Mouse (Mus musculus): ENCODE measurements around the gene Zfp410. TPM values are rescaled to one million over a fixed set of nuclear protein-coding genes. Genes with fewer than 3 reads are reported as not detected.

Zfp410 gene
- total and polyA plus RNA-seq, 3 experiments: 4.0 to 115 (median 99.2) TPM

GRCm38 (mm10) chr12:84384644-84385081, 68.0 kb downstream of the Zfp410 start:
- no peaks in the 10 kb centered on the region for H3K9me3 ChIP-seq (replicated peaks)
- H3K4me1 ChIP-seq (ENCODE audit: insufficient read depth, low read depth, low read length): peaks cover 6% of the 10 kb centered on the region
- H3K27me3 ChIP-seq (ENCODE audit: insufficient read depth, low read length): no peaks in the 10 kb centered on the region
- no peak overlapping the region for H3K4me3 ChIP-seq (ENCODE audit: low read depth, low read length)
- peaks cover 72% of the 10 kb centered on the region for H3K36me3 ChIP-seq (replicated peaks)
- DNase-seq (ENCODE audit: low spot score) (no peak), ATAC-seq (ENCODE audit: extremely low read depth, insufficient number of reproducible peaks, low FRiP score, poor library complexity, severe bottlenecking) (no peak)
- TF ChIP-seq POLR2AphosphoS5 (IDR thresholded peaks at IDR 0.05; ENCODE audit: insufficient replicate concordance, low read depth, low read length) (no peak), GATA1 (IDR thresholded peaks at IDR 0.05; ENCODE audit: borderline replicate concordance, low read length) (no peak), CTCF (IDR thresholded peaks at IDR 0.05; ENCODE audit: low read depth, low read length) (no peak)

GRCm38 (mm10) chr12:84385408-84385807, 68.8 kb downstream of the Zfp410 start:
- Histone ChIP-seq H3K9me3 (replicated peaks) (no peaks in the 10 kb centered on the region), H3K27me3 (ENCODE audit: insufficient read depth, low read length) (no peaks in the 10 kb centered on the region), H3K4me1 (ENCODE audit: insufficient read depth, low read depth, low read length) (peaks cover 4% of the 10 kb centered on the region), H3K4me3 (ENCODE audit: low read depth, low read length) (no peak overlapping the region), H3K36me3 (replicated peaks) (peaks cover 72% of the 10 kb centered on the region)
- no peak for ATAC-seq (ENCODE audit: extremely low read depth, insufficient number of reproducible peaks, low FRiP score, poor library complexity, severe bottlenecking)
- no peak for DNase-seq (ENCODE audit: low spot score)
- TF ChIP-seq TAL1 (conservative IDR thresholded peaks at IDR 0.05; ENCODE audit: low read depth, low read length) (no peak), POLR2AphosphoS5 (IDR thresholded peaks at IDR 0.05; ENCODE audit: insufficient replicate concordance, low read depth, low read length) (no peak), GATA1 (IDR thresholded peaks at IDR 0.05; ENCODE audit: borderline replicate concordance, low read length) (no peak)

- no peaks in the 10 kb centered on the region for H3K9me3 ChIP-seq (replicated peaks)
- DNase-seq (ENCODE audit: low spot score): no peak
- no peak for TF ChIP-seq TAL1 (conservative IDR thresholded peaks at IDR 0.05; ENCODE audit: low read depth, low read length)
- no peak for TF ChIP-seq CTCF (IDR thresholded peaks at IDR 0.05; ENCODE audit: low read depth, low read length)
- TF ChIP-seq POLR2AphosphoS5 (IDR thresholded peaks at IDR 0.05; ENCODE audit: insufficient replicate concordance, low read depth, low read length): no peak
- no peak for TF ChIP-seq GATA1 (IDR thresholded peaks at IDR 0.05; ENCODE audit: borderline replicate concordance, low read length)
- no peak for TF ChIP-seq GATA2 (IDR thresholded peaks at IDR 0.05; ENCODE audit: borderline replicate concordance, low read depth, low read length)
- H3K36me3 ChIP-seq (replicated peaks): peaks cover 69% of the 10 kb centered on the region
- H3K27me3 ChIP-seq (ENCODE audit: insufficient read depth, low read length): no peaks in the 10 kb centered on the region
- peaks cover 3% of the 10 kb centered on the region for H3K4me1 ChIP-seq (ENCODE audit: insufficient read depth, low read depth, low read length)
- ATAC-seq (ENCODE audit: extremely low read depth, insufficient number of reproducible peaks, low FRiP score, poor library complexity, severe bottlenecking): no peak
- H3K4me3 ChIP-seq (ENCODE audit: low read depth, low read length): no peak overlapping the region
These were observed 71.4 kb downstream of the Zfp410 start for GRCm38 (mm10) chr12:84388097-84388496.

GRCm38 (mm10) chr12:84388774-84389400, 72.2 kb downstream of the Zfp410 start:
- H3K36me3 ChIP-seq (replicated peaks): peaks cover 72% of the 10 kb centered on the region
- TF ChIP-seq TAL1 (conservative IDR thresholded peaks at IDR 0.05; ENCODE audit: low read depth, low read length) (no peak), POLR2AphosphoS5 (IDR thresholded peaks at IDR 0.05; ENCODE audit: insufficient replicate concordance, low read depth, low read length) (no peak), GATA2 (IDR thresholded peaks at IDR 0.05; ENCODE audit: borderline replicate concordance, low read depth, low read length) (no peak), CTCF (IDR thresholded peaks at IDR 0.05; ENCODE audit: low read depth, low read length) (no peak), GATA1 (IDR thresholded peaks at IDR 0.05; ENCODE audit: borderline replicate concordance, low read length) (no peak)
- H3K4me3 ChIP-seq (ENCODE audit: low read depth, low read length): no peak overlapping the region
- H3K9me3 ChIP-seq (replicated peaks): no peaks in the 10 kb centered on the region
- H3K4me1 ChIP-seq (ENCODE audit: insufficient read depth, low read depth, low read length): peaks cover 3% of the 10 kb centered on the region
- no peak for DNase-seq (ENCODE audit: low spot score)
- H3K27me3 ChIP-seq (ENCODE audit: insufficient read depth, low read length): no peaks in the 10 kb centered on the region
- ATAC-seq (ENCODE audit: extremely low read depth, insufficient number of reproducible peaks, low FRiP score, poor library complexity, severe bottlenecking): no peak

GRCm38 (mm10) chr12:84390336-84390735, 73.7 kb downstream of the Zfp410 start:
- DNase-seq (ENCODE audit: low spot score) (no peak), ATAC-seq (ENCODE audit: extremely low read depth, insufficient number of reproducible peaks, low FRiP score, poor library complexity, severe bottlenecking) (no peak)
- Histone ChIP-seq H3K27me3 (ENCODE audit: insufficient read depth, low read length) (no peaks in the 10 kb centered on the region), H3K4me1 (ENCODE audit: insufficient read depth, low read depth, low read length) (peaks cover 3% of the 10 kb centered on the region), H3K36me3 (replicated peaks) (peaks cover 66% of the 10 kb centered on the region), H3K9me3 (replicated peaks) (no peaks in the 10 kb centered on the region), H3K4me3 (ENCODE audit: low read depth, low read length) (no peak overlapping the region)
- TF ChIP-seq CTCF (IDR thresholded peaks at IDR 0.05; ENCODE audit: low read depth, low read length): no peak
- no peak for TF ChIP-seq GATA2 (IDR thresholded peaks at IDR 0.05; ENCODE audit: borderline replicate concordance, low read depth, low read length)
- TF ChIP-seq TAL1 (conservative IDR thresholded peaks at IDR 0.05; ENCODE audit: low read depth, low read length): no peak
- no peak for TF ChIP-seq GATA1 (IDR thresholded peaks at IDR 0.05; ENCODE audit: borderline replicate concordance, low read length)
- no peak for TF ChIP-seq POLR2AphosphoS5 (IDR thresholded peaks at IDR 0.05; ENCODE audit: insufficient replicate concordance, low read depth, low read length)

GRCm38 (mm10) chr12:84392681-84393080, 76.0 kb downstream of the Zfp410 start:
- Histone ChIP-seq H3K9me3 (replicated peaks) (no peaks in the 10 kb centered on the region), H3K27me3 (ENCODE audit: insufficient read depth, low read length) (no peaks in the 10 kb centered on the region), H3K36me3 (replicated peaks) (peaks cover 64% of the 10 kb centered on the region), H3K4me1 (ENCODE audit: insufficient read depth, low read depth, low read length) (peaks cover 3% of the 10 kb centered on the region), H3K4me3 (ENCODE audit: low read depth, low read length) (no peak overlapping the region)
- no peak for TF ChIP-seq POLR2AphosphoS5 (IDR thresholded peaks at IDR 0.05; ENCODE audit: insufficient replicate concordance, low read depth, low read length)
- no peak for TF ChIP-seq CTCF (IDR thresholded peaks at IDR 0.05; ENCODE audit: low read depth, low read length)
- no peak for TF ChIP-seq GATA2 (IDR thresholded peaks at IDR 0.05; ENCODE audit: borderline replicate concordance, low read depth, low read length)
- TF ChIP-seq GATA1 (IDR thresholded peaks at IDR 0.05; ENCODE audit: borderline replicate concordance, low read length): no peak
- no peak for TF ChIP-seq TAL1 (conservative IDR thresholded peaks at IDR 0.05; ENCODE audit: low read depth, low read length)
- DNase-seq (ENCODE audit: low spot score) (no peak), ATAC-seq (ENCODE audit: extremely low read depth, insufficient number of reproducible peaks, low FRiP score, poor library complexity, severe bottlenecking) (no peak)

Other genes starting within 250 kb of the Zfp410 start
- not detected in 2 replicates for gene Acot5, start 247.5 kb upstream of the Zfp410 start, total RNA-seq (2014; fragmentation: Nextera tagmentation)
- gene Acot5, start 247.5 kb upstream of the Zfp410 start, total RNA-seq (2017): not detected in 2 replicates
- not detected in 2 replicates for gene Acot5, start 247.5 kb upstream of the Zfp410 start, polyA plus RNA-seq (2012)
- gene Acot6, start 216.2 kb upstream of the Zfp410 start, total RNA-seq (2014; fragmentation: Nextera tagmentation): not detected in 2 replicates
- 0.12 and 0.33 TPM in 2 replicates for gene Acot6, start 216.2 kb upstream of the Zfp410 start, total RNA-seq (2017)
- not detected in 2 replicates for gene Acot6, start 216.2 kb upstream of the Zfp410 start, polyA plus RNA-seq (2012)
- gene Dnal1, start 202.5 kb upstream of the Zfp410 start, total RNA-seq (2014; fragmentation: Nextera tagmentation): 1.1 and 3.6 TPM in 2 replicates
- 0.49 and 0.76 TPM in 2 replicates for gene Dnal1, start 202.5 kb upstream of the Zfp410 start, total RNA-seq (2017)
- gene Dnal1, start 202.5 kb upstream of the Zfp410 start, polyA plus RNA-seq (2012): 0.01 and 0.14 TPM in 2 replicates
- gene Pnma1, start 168.4 kb upstream of the Zfp410 start, total RNA-seq (2014; fragmentation: Nextera tagmentation): 0.58 and 0.83 TPM in 2 replicates
- 0.76 and 1.5 TPM in 2 replicates for gene Pnma1, start 168.4 kb upstream of the Zfp410 start, total RNA-seq (2017)
- gene Pnma1, start 168.4 kb upstream of the Zfp410 start, polyA plus RNA-seq (2012): 0.14 TPM in 2 replicates
- 66.7 and 72.7 TPM in 2 replicates for gene Elmsan1, start 98.0 kb upstream of the Zfp410 start, total RNA-seq (2014; fragmentation: Nextera tagmentation)
- gene Elmsan1, start 98.0 kb upstream of the Zfp410 start, total RNA-seq (2017): 21.0 and 21.4 TPM in 2 replicates
- 125 and 140 TPM in 2 replicates for gene Elmsan1, start 98.0 kb upstream of the Zfp410 start, polyA plus RNA-seq (2012)
- 59.6 and 71.3 TPM in 2 replicates for gene Ptgr2, start 31.6 kb upstream of the Zfp410 start, total RNA-seq (2014; fragmentation: Nextera tagmentation)
- 152 and 184 TPM in 2 replicates for gene Ptgr2, start 31.6 kb upstream of the Zfp410 start, total RNA-seq (2017)
- gene Ptgr2, start 31.6 kb upstream of the Zfp410 start, polyA plus RNA-seq (2012): 5.5 and 10.1 TPM in 2 replicates
- 27.5 and 41.3 TPM in 2 replicates for gene Coq6, start 44.8 kb downstream of the Zfp410 start, total RNA-seq (2014; fragmentation: Nextera tagmentation)
- gene Coq6, start 44.8 kb downstream of the Zfp410 start, total RNA-seq (2017): 20.7 and 29.2 TPM in 2 replicates
- gene Coq6, start 44.8 kb downstream of the Zfp410 start, polyA plus RNA-seq (2012): 12.7 and 20.7 TPM in 2 replicates
- 2.9 and 3.3 TPM in 2 replicates for gene Fam161b, start 45.0 kb downstream of the Zfp410 start, total RNA-seq (2014; fragmentation: Nextera tagmentation)
- gene Fam161b, start 45.0 kb downstream of the Zfp410 start, total RNA-seq (2017): 3.5 and 4.3 TPM in 2 replicates
- 0.25 and 0.44 TPM in 2 replicates for gene Fam161b, start 45.0 kb downstream of the Zfp410 start, polyA plus RNA-seq (2012)
- 15.7 and 20.9 TPM in 2 replicates for gene Entpd5, start 92.2 kb downstream of the Zfp410 start, total RNA-seq (2014; fragmentation: Nextera tagmentation)
- gene Entpd5, start 92.2 kb downstream of the Zfp410 start, total RNA-seq (2017): 14.4 and 16.0 TPM in 2 replicates
- gene Entpd5, start 92.2 kb downstream of the Zfp410 start, polyA plus RNA-seq (2012): 1.6 and 3.7 TPM in 2 replicates
- 4.1 and 5.5 TPM in 2 replicates for gene Bbof1, start 92.2 kb downstream of the Zfp410 start, total RNA-seq (2014; fragmentation: Nextera tagmentation)
- gene Bbof1, start 92.2 kb downstream of the Zfp410 start, total RNA-seq (2017): 4.4 and 6.0 TPM in 2 replicates
- 2.2 and 2.7 TPM in 2 replicates for gene Bbof1, start 92.2 kb downstream of the Zfp410 start, polyA plus RNA-seq (2012)
- 53.0 and 73.5 TPM in 2 replicates for gene Rnf113a2, start 100.3 kb downstream of the Zfp410 start, total RNA-seq (2014; fragmentation: Nextera tagmentation)
- 55.6 and 59.1 TPM in 2 replicates for gene Rnf113a2, start 100.3 kb downstream of the Zfp410 start, total RNA-seq (2017)
- gene Rnf113a2, start 100.3 kb downstream of the Zfp410 start, polyA plus RNA-seq (2012): 47.9 and 48.1 TPM in 2 replicates
- gene Aldh6a1, start 134.2 kb downstream of the Zfp410 start, total RNA-seq (2014; fragmentation: Nextera tagmentation): 39.6 and 41.2 TPM in 2 replicates
- gene Aldh6a1, start 134.2 kb downstream of the Zfp410 start, total RNA-seq (2017): 14.7 and 16.1 TPM in 2 replicates
- 3.5 and 4.6 TPM in 2 replicates for gene Aldh6a1, start 134.2 kb downstream of the Zfp410 start, polyA plus RNA-seq (2012)
- gene Lin52, start 134.6 kb downstream of the Zfp410 start, total RNA-seq (2014; fragmentation: Nextera tagmentation): 21.6 and 25.2 TPM in 2 replicates
- 30.9 and 38.5 TPM in 2 replicates for gene Lin52, start 134.6 kb downstream of the Zfp410 start, total RNA-seq (2017)
- 0.67 and 1.0 TPM in 2 replicates for gene Lin52, start 134.6 kb downstream of the Zfp410 start, polyA plus RNA-seq (2012)

Data from G1E (cell line).